Mouse (Mus musculus): ENCODE measurements at regions not wholly inside any gene's neighbourhood (a gene's known extent, or its start where the extent isn't known, plus 50 kb on each side); places are given as distances from the start of the nearest gene placed in this dataset.
A peak's percentile ranks its signal among the peaks of the same experiment; 100 is the strongest.

GRCm38 (mm10) chr12:118549071-118549470 lies 247.8 kb upstream of the Sp4 start:
- DNase-seq: no peak

- no peak for DNase-seq
These were observed 239.1 kb upstream of the Sp4 start for GRCm38 (mm10) chr12:118540336-118540735.

- DNase-seq: no peak
These were observed 229.3 kb upstream of the Sp4 start for GRCm38 (mm10) chr12:118530514-118530913.

GRCm38 (mm10) chr12:118529428-118530361 lies 228.5 kb upstream of the Sp4 start:
- DNase-seq: no peak

GRCm38 (mm10) chr12:118521770-118522169 lies 220.5 kb upstream of the Sp4 start:
- DNase-seq: no peak

GRCm38 (mm10) chr12:118521329-118521728 lies 220.1 kb upstream of the Sp4 start:
- DNase-seq: no peak

GRCm38 (mm10) chr12:118519801-118520327 lies 218.6 kb upstream of the Sp4 start:
- DNase-seq: no peak

GRCm38 (mm10) chr12:118510989-118511388 lies 209.7 kb upstream of the Sp4 start:
- no peak for DNase-seq

- no peak for DNase-seq
These were observed 208.0 kb upstream of the Sp4 start for GRCm38 (mm10) chr12:118508972-118509917.

- DNase-seq: no peak
These were observed 199.2 kb upstream of the Sp4 start for GRCm38 (mm10) chr12:118500392-118500791.

- DNase-seq: no peak
These were observed 186.8 kb upstream of the Sp4 start for GRCm38 (mm10) chr12:118488038-118488437.

- no peak for DNase-seq
These were observed 185.2 kb upstream of the Sp4 start for GRCm38 (mm10) chr12:118486434-118486833.

- DNase-seq: no peak
These were observed 180.1 kb upstream of the Sp4 start for GRCm38 (mm10) chr12:118481347-118481746.

- no peak for DNase-seq
These were observed 173.5 kb upstream of the Sp4 start for GRCm38 (mm10) chr12:118474732-118475131.

GRCm38 (mm10) chr12:118466837-118467236 lies 165.6 kb upstream of the Sp4 start:
- DNase-seq: no peak

- DNase-seq: peak; percentile 57
These were observed 156.5 kb upstream of the Sp4 start for GRCm38 (mm10) chr12:118457493-118458408.

- DNase-seq: no peak
These were observed 154.4 kb upstream of the Sp4 start for GRCm38 (mm10) chr12:118455609-118456008.

GRCm38 (mm10) chr12:118439626-118440025 lies 138.4 kb upstream of the Sp4 start:
- no peak for DNase-seq

- DNase-seq: no peak
These were observed 137.6 kb upstream of the Sp4 start for GRCm38 (mm10) chr12:118438882-118439281.

GRCm38 (mm10) chr12:118432703-118433102 lies 131.5 kb upstream of the Sp4 start:
- DNase-seq: no peak

GRCm38 (mm10) chr12:118428384-118428783 lies 127.1 kb upstream of the Sp4 start:
- DNase-seq: no peak

- DNase-seq: no peak
These were observed 114.7 kb upstream of the Sp4 start for GRCm38 (mm10) chr12:118415956-118416355.

Measured in adrenal gland, postnatal 25 days (tissue).